Mouse (Mus musculus): ENCODE measurements at regions not wholly inside any gene's neighbourhood (a gene's known extent, or its start where the extent isn't known, plus 50 kb on each side); places are given as distances from the start of the nearest gene placed in this dataset.

DNA sequence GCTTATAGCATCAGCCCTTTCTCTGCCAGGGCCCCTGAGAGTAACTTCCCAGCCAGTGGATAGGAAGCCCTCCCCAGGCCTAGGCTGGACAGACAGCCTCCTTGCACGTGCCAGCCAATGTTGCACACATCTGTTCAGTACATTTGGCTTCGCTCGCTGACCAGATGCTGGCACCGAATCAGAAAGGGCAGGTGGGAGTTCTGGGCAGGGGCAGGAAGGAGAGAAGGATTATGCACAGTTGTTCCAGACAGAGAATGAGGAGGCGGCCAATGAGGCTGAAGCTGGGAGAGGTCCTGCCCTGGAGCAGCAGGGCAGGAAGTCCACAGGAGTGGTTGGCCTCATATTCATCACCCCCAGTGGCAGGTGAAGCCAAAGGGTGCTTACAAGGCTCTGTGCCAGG lies 161.8 kb upstream of the Lpp start:
- TF ChIP-seq EP300 (IDR thresholded peaks at IDR 0.05; ENCODE audit: insufficient read depth, low read depth, low read length) (no peak), CTCF (IDR thresholded peaks at IDR 0.05; ENCODE audit: low read depth, low read length) (no peak)

Measured in ES-Bruce4 (cell line).